Mouse (Mus musculus): ENCODE data around the gene Ank3.

GRCm38 (mm10) chr10:69941001-69941400 lies 542.4 kb downstream of the Ank3 start:
- TF ChIP-seq CTCF (conservative IDR thresholded peaks at IDR 0.05; ENCODE audit: insufficient read depth, insufficient read length, low read depth, low read length) (no peak), POLR2A (IDR thresholded peaks at IDR 0.05; ENCODE audit: low read depth, low read length) (no peak)
